Comparison of ENCODE assay signal across 8 mouse cellular contexts in genomic region chr12:105427039-105427757, GRCm38 (mm10). TPM values are rescaled to one million over a fixed set of nuclear protein-coding genes. Genes with fewer than 3 reads are reported as not detected.
DNase-seq lines count a peak whose midpoint lies in the region; ATAC-seq and TF ChIP-seq lines count a peak whose summit lies in the region.

No protein-coding gene starts in this region.

- H3K27ac ChIP-seq in gastrocnemius, adult 2 months, result no peak overlapping the region
- H3K27ac ChIP-seq in hindbrain, embryonic 15.5 days (replicated peaks), result no peak overlapping the region

- no peak overlapping the region for H3K4me3 ChIP-seq in gastrocnemius, adult 2 months
- H3K4me3 ChIP-seq in hindbrain, embryonic 15.5 days, result no peak overlapping the region

- H3K4me1 ChIP-seq in hindbrain, embryonic 15.5 days (replicated peaks), result peaks cover 6% of the 10 kb centered on the region

- no peaks in the 10 kb centered on the region; the same call in 1 of the 2 replicates for H3K27me3 ChIP-seq in hindbrain, embryonic 15.5 days

- no peaks in the 10 kb centered on the region for H3K36me3 ChIP-seq in hindbrain, embryonic 15.5 days

- DNase-seq in adrenal gland, adult 18-20 months (ENCODE audit: low spot score in 2 of 2), result peak; percentile 21 to 37
- DNase-seq in gastrocnemius, adult 2 months, result peak; percentile 72
- peak; percentile 78 to 88 for DNase-seq in layer of hippocampus, postnatal 14 days (ENCODE audit: low spot score in 2 of 2)
- DNase-seq in lung, postnatal 25 days (ENCODE audit: low spot score), result peak; percentile 71
- DNase-seq in right cerebral cortex, adult 18-20 months, result peak; percentile 76

- WGBS in hindbrain, embryonic 15.5 days, result 31% methylated on average over 10 of the region's 10 CpGs

- H3K9me3 ChIP-seq in hindbrain, embryonic 15.5 days, result no peaks in the 10 kb centered on the region

- intact Hi-C loops in gastrocnemius, adult 2 months (cut with DNase I), result loop anchor here (10.0 kb wide), 1 partner anchor 372 kb away; no protein-coding TSS in a partner anchor

- peak; percentile 100 for ATAC-seq in common myeloid progenitor, adult 5-6 weeks (replicated peaks; ENCODE audit: low read depth, poor library complexity, severe bottlenecking)
- peak; percentile 88 for ATAC-seq in hindbrain, embryonic 15.5 days (ENCODE audit: low FRiP score, low read depth)
- ATAC-seq in activated CD4-positive, CD25-positive, alpha-beta regulatory T cell, adult 4 months, result no peak

- H3K9ac ChIP-seq in hindbrain, embryonic 15.5 days, result no peak overlapping the region

- TF ChIP-seq CTCF in gastrocnemius, adult 2 months (IDR thresholded peaks at IDR 0.05), result peak; percentile 56

- 0 out of 2 replicates have a peak overlapping the region, but pooled peaks have one; percentile 31 for H3K4me2 ChIP-seq in hindbrain, embryonic 15.5 days

RNA-seq across cellular contexts. Expression of gene D430019H16Rik, which starts 26.5 kb away (rescaled TPM):
- 1 to 10 TPM; 3.8 to 4.4 TPM for total RNA-seq in adrenal gland, adult 18-20 months (2021)
- total RNA-seq in common myeloid progenitor, adult 5-6 weeks (2017), result not detected in 2 replicates
- total RNA-seq in gastrocnemius, adult 2 months (2021), result under 1 TPM; 0.22 to 0.26 TPM
- polyA plus RNA-seq in hindbrain, embryonic 15.5 days (2015; fragmentation: Nextera tagmentation; extraction: Ambion mirVana), result 12.3 and 12.7 TPM in 2 replicates
- total RNA-seq in layer of hippocampus, postnatal 14 days (2021), result 100 to 1,000 TPM; 146 to 148 TPM
- under 1 TPM; 0.26 to 0.51 TPM for polyA plus RNA-seq in activated CD4-positive, CD25-positive, alpha-beta regulatory T cell, adult 4 months (2017; shearing (Covaris generic))

Comparison
In these comparisons a context has a peak if more than half of its experiments do, and no peak if none do; other contexts are left out.
1. DNase-seq: peak in every context shown above with its lines; median percentile 83 in layer of hippocampus, postnatal 14 days; 76 in right cerebral cortex, adult 18-20 months; 72 in gastrocnemius, adult 2 months; 71 in lung, postnatal 25 days; 29 in adrenal gland, adult 18-20 months.
2. RNA of gene D430019H16Rik, which starts 26.5 kb away (total RNA-seq): 146 to 148 TPM in layer of hippocampus, postnatal 14 days; 3.8 to 4.4 TPM in adrenal gland, adult 18-20 months, 0.22 to 0.26 TPM in gastrocnemius, adult 2 months and not detected in common myeloid progenitor, adult 5-6 weeks; every median in the first group is over 10 times any median in the second.